Mouse (Mus musculus) E14TG2a.4 (cell line): ENCODE results near the gene Btbd3.

Experiments
- CTCF ChIP-seq: conservative IDR thresholded peaks from 2 replicates; pipeline ENCODE4 v1.5.1; 2014; ENCODE audit warnings: low read length
- NANOG ChIP-seq: IDR thresholded peaks from 2 replicates; pipeline ENCODE4 v1.6.1; 2014; ENCODE audit warnings: borderline replicate concordance, low read length, mixed read lengths

DNA sequence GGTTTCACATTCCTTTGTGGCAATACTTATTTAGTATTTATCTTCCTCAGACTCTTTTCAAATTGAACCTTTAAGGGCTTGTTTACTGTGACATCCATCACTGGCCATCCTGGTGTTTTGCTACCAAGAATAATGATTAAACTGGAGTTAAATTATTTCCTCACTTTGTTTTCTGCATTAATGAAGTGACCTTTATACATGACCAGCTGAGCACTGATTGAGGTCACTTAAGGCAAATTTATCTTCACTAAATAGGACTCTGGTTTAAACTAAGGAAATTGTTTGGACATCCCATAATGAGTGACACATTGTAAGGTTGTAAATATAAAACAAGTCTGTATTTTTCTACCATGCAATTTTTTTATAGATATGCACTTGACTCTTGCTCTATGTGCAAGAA lies 235.8 kb downstream of the Btbd3 start:
- no peak for TF ChIP-seq CTCF
- TF ChIP-seq NANOG: no peak
